Mouse (Mus musculus): ENCODE data around the gene Pbx3.

- no peak for TF ChIP-seq EP300 (IDR thresholded peaks at IDR 0.05; ENCODE audit: low read depth)
- no peak for TF ChIP-seq CTCF (IDR thresholded peaks at IDR 0.05; ENCODE audit: low read depth)
These were observed 132.1 kb downstream of the Pbx3 start for GRCm38 (mm10) chr2:34240885-34241284.
